Mouse (Mus musculus): ENCODE results near the gene Gm49510. TPM values are rescaled to one million over a fixed set of nuclear protein-coding genes. Genes with fewer than 3 reads are reported as not detected.

Gene Gm49510
- total and polyA plus RNA-seq, 3 experiments, result 0.17 to 0.27 TPM; not detected in 1

DNA sequence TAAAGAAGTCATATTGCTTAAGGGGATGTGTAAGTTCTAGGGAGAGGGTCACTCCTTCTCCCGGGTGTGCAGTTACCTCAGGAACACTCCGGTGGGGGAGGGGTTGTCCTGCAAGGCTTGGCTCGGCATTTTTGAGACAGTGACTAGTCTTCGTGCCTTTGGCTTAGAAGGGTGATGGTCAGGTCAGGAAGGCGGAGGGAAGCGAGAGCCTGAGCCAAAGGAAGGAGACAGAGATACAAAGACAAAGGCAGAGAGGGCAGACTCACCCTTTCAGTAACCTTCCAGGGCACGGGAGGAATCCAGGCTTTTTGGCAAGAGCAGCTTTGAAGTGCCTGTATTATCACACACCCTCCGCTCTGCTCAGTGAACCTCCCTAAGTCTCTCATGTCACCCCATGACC is 25.7 kb downstream of the Gm49510 start:
- TF ChIP-seq UBTF (IDR thresholded peaks at IDR 0.05; ENCODE audit: borderline replicate concordance, insufficient read depth, low read depth, low read length) (no peak), RAD21 (IDR thresholded peaks at IDR 0.05; ENCODE audit: low read depth, low read length) (no peak), POLR2AphosphoS2 (IDR thresholded peaks at IDR 0.05; ENCODE audit: low read length) (no peak), MAX (IDR thresholded peaks at IDR 0.05; ENCODE audit: low read length) (no peak), NELFE (IDR thresholded peaks at IDR 0.05; ENCODE audit: low read depth, low read length) (no peak), CTCF (IDR thresholded peaks at IDR 0.05 in 2 of 3, conservative IDR thresholded peaks at IDR 0.05 in 1 of 3; ENCODE audit: control insufficient read depth in 1 of 3, insufficient read depth in 1 of 3, low read depth in 2 of 3, low read length in 3 of 3, poor library complexity in 1 of 3, severe bottlenecking in 1 of 3) (no peak), MEF2A (IDR thresholded peaks at IDR 0.05; ENCODE audit: extremely low read depth, insufficient replicate concordance, low read depth, low read length, poor library complexity, severe bottlenecking) (no peak), MAZ (IDR thresholded peaks at IDR 0.05; ENCODE audit: low read depth, low read length) (no peak)
- H3K9me3 ChIP-seq (replicated peaks; ENCODE audit: insufficient read depth, low read length), result no peaks in the 10 kb centered on the region
- DNase-seq (ENCODE audit: low read depth, low spot score), result no peak
- no peak overlapping the region for H3K9ac ChIP-seq (ENCODE audit: control insufficient read depth, low read depth, low read length, poor library complexity, severe bottlenecking)
- H3K36me3 ChIP-seq (ENCODE audit: control insufficient read depth in 1 of 2, insufficient read depth in 2 of 2, low read length in 2 of 2), result peaks cover 0 to 42% of the 10 kb centered on the region in 2 experiments; a peak in 2 of 4 replicates
- no peak overlapping the region for H3K4me3 ChIP-seq (ENCODE audit: control insufficient read depth in 1 of 2, insufficient read depth in 1 of 2, low read depth in 2 of 2, low read length in 2 of 2)
- H3K4me1 ChIP-seq (ENCODE audit: control insufficient read depth in 1 of 2, insufficient read depth in 2 of 2, low read length in 2 of 2), result peaks cover 3 to 57% of the 10 kb centered on the region in 2 experiments; a peak in 3 of 4 replicates
- no peaks in the 10 kb centered on the region for H3K27me3 ChIP-seq (ENCODE audit: control insufficient read depth in 1 of 2, insufficient read depth in 2 of 2, low read length in 2 of 2)
- H3K27ac ChIP-seq (ENCODE audit: control insufficient read depth, low read depth, low read length), result peak overlapping the region; percentile 39
- H3K79me2 ChIP-seq (ENCODE audit: control insufficient read depth, insufficient read depth, low read length, poor library complexity), result peaks cover 10% of the 10 kb centered on the region

DNA sequence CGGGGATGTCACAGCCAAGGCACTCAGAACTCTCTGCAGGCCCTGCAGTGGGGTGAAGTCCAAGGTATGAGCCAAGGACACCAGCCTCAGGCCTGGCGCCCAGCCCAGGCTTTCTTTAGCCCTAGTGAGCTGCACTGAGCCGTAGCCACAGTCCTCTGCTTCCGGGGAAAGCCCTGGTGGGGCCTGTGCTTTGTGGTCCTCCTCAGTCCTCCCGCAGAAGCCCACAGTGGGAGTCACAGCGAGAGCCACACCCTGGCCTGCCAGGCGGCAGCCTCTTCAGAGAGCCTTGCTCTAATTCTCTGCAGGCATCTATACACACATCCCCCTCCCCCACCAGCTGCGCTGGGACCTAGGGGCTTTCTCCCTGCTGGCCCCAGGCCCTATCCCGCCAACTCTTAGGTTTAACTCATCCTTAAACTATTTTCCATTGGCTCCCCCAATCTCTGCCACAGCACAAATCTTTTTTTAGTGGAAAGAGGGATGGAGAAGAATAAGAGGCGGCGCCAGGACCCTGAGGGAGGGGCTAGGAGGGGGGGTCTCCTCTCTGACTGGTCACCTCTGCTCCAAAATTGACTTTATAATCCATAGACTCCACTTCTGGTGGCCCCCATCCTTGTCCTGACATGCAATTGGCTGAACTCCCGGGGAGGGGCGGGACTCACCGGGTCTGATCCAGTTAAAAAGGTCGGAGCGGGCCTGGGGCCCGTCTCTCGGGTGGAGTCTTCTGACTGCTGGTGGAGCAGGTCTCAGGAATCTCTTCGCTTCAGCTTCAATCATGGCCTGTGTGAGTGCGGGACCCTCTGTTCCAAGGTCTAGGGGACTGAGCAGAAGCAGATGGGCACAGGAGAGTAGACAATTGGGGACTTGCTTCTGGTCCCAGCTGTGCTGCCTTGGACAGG is 26.8 kb downstream of the Gm49510 start, which contains the start of gene Lgals1:
Gene Lgals1 (plus strand): TSS at position 705 of the 899 bp plus-strand sequence.
- peak within 1 kb of the TSS; percentile 68 to 75 for H3K4me3 ChIP-seq (ENCODE audit: control insufficient read depth in 1 of 2, insufficient read depth in 1 of 2, low read depth in 2 of 2, low read length in 2 of 2)
- peak within 1 kb of the TSS; percentile 87 for H3K27ac ChIP-seq (ENCODE audit: control insufficient read depth, low read depth, low read length)
- peak within 1 kb of the TSS; percentile 74 for H3K9ac ChIP-seq (ENCODE audit: control insufficient read depth, low read depth, low read length, poor library complexity, severe bottlenecking)
- peaks cover 3 to 50% of the 10 kb centered on the region in 2 experiments; a peak in 3 of 4 replicates for H3K4me1 ChIP-seq (ENCODE audit: control insufficient read depth in 1 of 2, insufficient read depth in 2 of 2, low read length in 2 of 2)
- peak; percentile 94 for DNase-seq (ENCODE audit: low read depth, low spot score)
- no peaks in the 10 kb centered on the region for H3K27me3 ChIP-seq (ENCODE audit: control insufficient read depth in 1 of 2, insufficient read depth in 2 of 2, low read length in 2 of 2)
- H3K9me3 ChIP-seq (replicated peaks; ENCODE audit: insufficient read depth, low read length), result no peaks in the 10 kb centered on the region
- H3K36me3 ChIP-seq (ENCODE audit: control insufficient read depth in 1 of 2, insufficient read depth in 2 of 2, low read length in 2 of 2), result peaks cover 0 to 35% of the 10 kb centered on the region in 2 experiments; a peak in 2 of 4 replicates
- peaks cover 10% of the 10 kb centered on the region for H3K79me2 ChIP-seq (ENCODE audit: control insufficient read depth, insufficient read depth, low read length, poor library complexity)
- peak; percentile 6 for TF ChIP-seq RCOR1 (IDR thresholded peaks at IDR 0.05; ENCODE audit: low read depth, low read length)
- TF ChIP-seq E2F4 (IDR thresholded peaks at IDR 0.05; ENCODE audit: borderline replicate concordance, low read depth, low read length), result no peak
- TF ChIP-seq POLR2AphosphoS5 (IDR thresholded peaks at IDR 0.05; ENCODE audit: borderline replicate concordance, low read depth, low read length), result 0 out of 2 replicates have a peak, but pooled peaks have one; percentile 45
- TF ChIP-seq TCF12 (IDR thresholded peaks at IDR 0.05; ENCODE audit: low read depth, low read length), result no peak
- peak; percentile 80 for TF ChIP-seq MAZ (IDR thresholded peaks at IDR 0.05; ENCODE audit: low read depth, low read length)
- peak; percentile 57 for TF ChIP-seq HCFC1 (IDR thresholded peaks at IDR 0.05; ENCODE audit: low read depth, low read length)
- TF ChIP-seq MYC (IDR thresholded peaks at IDR 0.05; ENCODE audit: low read depth, low read length), result no peak
- no peak for TF ChIP-seq NRF1 (IDR thresholded peaks at IDR 0.05; ENCODE audit: insufficient read depth, low read depth, low read length, poor library complexity, severe bottlenecking)
- 0 out of 2 replicates have a peak, but pooled peaks have one; percentile 57 for TF ChIP-seq CHD1 (IDR thresholded peaks at IDR 0.05; ENCODE audit: low read depth, low read length)
- TF ChIP-seq SIN3A (IDR thresholded peaks at IDR 0.05; ENCODE audit: low read length), result no peak; the same call in none of the 2 replicates
- no peak for TF ChIP-seq BHLHE40 (IDR thresholded peaks at IDR 0.05; ENCODE audit: borderline replicate concordance, low read depth, low read length)
- TF ChIP-seq TBP (IDR thresholded peaks at IDR 0.05; ENCODE audit: low read depth, low read length), result peak; percentile 98
- no peak for TF ChIP-seq ZNF384 (IDR thresholded peaks at IDR 0.05; ENCODE audit: low read depth, low read length)
- TF ChIP-seq NELFE (IDR thresholded peaks at IDR 0.05; ENCODE audit: low read depth, low read length), result peak; percentile 98
- TF ChIP-seq ZKSCAN1 (IDR thresholded peaks at IDR 0.05; ENCODE audit: low read depth, low read length), result no peak
- TF ChIP-seq ZMIZ1 (IDR thresholded peaks at IDR 0.05; ENCODE audit: low read depth, low read length), result peak; percentile 97
- TF ChIP-seq MYB (IDR thresholded peaks at IDR 0.05; ENCODE audit: low read depth, low read length), result no peak
- no peak for TF ChIP-seq GABPA (IDR thresholded peaks at IDR 0.05; ENCODE audit: low read depth, low read length)
- no peak for TF ChIP-seq MAFK (IDR thresholded peaks at IDR 0.05; ENCODE audit: borderline replicate concordance, low read depth, low read length)
- TF ChIP-seq ZC3H11A (IDR thresholded peaks at IDR 0.05; ENCODE audit: low read depth, low read length), result no peak
- no peak for TF ChIP-seq CTCF (IDR thresholded peaks at IDR 0.05 in 2 of 3, conservative IDR thresholded peaks at IDR 0.05 in 1 of 3; ENCODE audit: control insufficient read depth in 1 of 3, insufficient read depth in 1 of 3, low read depth in 2 of 3, low read length in 3 of 3, poor library complexity in 1 of 3, severe bottlenecking in 1 of 3)
- no peak for TF ChIP-seq RAD21 (IDR thresholded peaks at IDR 0.05; ENCODE audit: low read depth, low read length)
- no peak for TF ChIP-seq ETS1 (IDR thresholded peaks at IDR 0.05; ENCODE audit: low read depth, low read length)
- TF ChIP-seq UBTF (IDR thresholded peaks at IDR 0.05; ENCODE audit: borderline replicate concordance, insufficient read depth, low read depth, low read length), result no peak

Measured in MEL (cell line).